Mouse (Mus musculus) right cerebral cortex, postnatal 14 days (tissue): ENCODE measurements around the gene Tlr5.
A peak's percentile ranks its signal among the peaks of the same experiment; 100 is the strongest.

Experiments
- DNase-seq: peaks from one replicate; pipeline ENCODE4 v3.0.0; 2022

The Tlr5 gene

DNA sequence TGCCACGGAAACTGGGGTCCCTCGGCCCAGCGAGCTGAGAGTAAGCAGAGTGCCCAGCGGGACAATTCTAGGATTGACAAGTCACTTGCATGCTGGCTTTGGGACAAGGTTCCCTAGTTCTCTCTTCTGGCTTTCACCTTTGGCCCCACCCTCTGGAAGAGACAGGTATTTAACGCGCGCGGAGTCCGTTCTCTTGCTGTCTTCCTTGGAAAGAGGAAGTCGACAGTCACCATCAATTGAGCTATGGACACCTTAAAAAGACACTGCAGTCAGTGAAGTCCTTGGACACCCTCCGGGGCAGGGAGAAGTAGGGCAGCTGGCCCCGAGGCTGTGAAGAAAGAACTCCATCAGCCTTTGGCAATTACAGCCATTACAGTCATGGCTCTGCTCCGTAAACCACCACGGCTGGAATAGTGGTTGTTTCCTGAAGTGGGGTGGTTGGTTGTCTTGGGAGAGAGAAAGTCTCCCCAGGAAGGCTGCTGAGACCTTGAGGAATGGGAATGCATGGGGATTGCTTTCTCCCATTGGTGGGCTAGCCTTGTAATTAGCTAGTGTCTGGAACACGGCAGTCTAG, 546 bp downstream of the Tlr5 start:
- no peak for DNase-seq

DNA sequence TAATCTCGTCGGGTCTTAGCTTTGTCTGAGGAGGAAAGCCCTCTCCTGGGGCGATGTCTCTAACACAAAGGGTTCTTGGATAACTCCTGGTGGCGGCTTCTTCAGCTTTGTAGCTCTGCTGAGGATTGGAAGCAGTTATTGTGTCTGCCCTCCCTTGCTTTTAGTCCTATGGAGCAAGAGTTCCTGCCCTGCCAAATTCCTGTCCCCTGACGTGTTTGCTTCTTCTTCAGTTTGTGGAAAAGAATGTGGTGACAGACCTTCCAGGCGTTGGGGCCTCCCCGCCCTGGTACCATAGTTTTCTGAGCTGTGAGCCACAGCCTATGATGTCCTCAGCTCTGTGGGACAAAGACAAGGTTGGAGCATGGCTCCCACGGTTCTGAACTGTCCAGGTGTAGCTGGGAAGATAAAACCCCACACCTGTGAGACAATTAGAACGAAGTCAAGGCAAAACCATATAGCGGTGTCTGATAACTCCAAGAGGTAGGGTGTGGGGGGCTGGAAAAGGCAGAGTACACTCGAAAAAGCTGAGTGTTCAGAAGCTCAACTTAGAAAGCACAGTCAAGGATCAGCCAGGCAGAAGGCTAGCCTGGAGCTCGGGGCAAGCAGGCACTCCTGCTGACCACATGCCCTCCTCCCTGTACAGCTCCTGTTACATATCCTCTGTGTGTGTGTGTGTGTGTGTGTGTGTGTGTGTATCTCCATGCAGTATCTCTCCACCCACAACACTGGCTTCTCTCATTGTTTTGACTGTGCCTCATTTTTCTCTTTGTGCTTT, 1.8 kb downstream of the Tlr5 start:
- no peak for DNase-seq

DNA sequence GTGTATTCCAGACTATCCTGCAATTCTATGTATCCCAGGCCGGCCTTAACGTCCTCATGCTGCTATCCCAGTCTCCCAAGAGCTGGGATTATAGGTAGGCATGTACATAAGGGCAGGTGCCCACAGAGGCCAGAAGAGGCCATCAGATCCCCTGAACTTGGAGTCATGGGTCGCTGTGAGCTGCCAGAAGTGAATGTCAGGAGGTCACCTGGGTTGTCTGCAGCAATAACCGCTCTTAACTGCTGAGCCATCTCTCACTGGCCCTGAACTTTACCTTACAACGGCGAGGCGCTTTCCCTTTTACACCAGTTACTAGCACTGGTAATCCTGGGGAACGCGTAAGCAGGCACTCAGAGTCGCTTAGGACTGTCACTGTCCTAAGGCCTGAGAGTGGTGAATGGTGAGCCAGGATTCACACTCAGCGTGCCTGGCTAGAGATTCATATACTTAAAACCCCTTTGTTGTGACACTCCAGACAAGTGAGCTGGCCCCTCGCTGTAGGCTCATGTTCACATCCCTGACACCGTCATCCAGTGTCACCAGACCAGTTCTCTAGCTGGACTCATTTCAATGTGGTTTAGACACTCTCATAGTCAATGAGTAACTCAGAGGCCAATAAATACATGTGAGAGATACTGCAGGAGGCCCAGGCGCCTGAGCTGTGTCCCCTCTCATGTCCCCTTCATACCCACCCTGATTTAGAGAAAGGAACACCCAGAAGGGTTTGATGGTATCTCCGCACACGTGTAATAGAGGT, 2.6 kb downstream of the Tlr5 start:
- no peak for DNase-seq

DNA sequence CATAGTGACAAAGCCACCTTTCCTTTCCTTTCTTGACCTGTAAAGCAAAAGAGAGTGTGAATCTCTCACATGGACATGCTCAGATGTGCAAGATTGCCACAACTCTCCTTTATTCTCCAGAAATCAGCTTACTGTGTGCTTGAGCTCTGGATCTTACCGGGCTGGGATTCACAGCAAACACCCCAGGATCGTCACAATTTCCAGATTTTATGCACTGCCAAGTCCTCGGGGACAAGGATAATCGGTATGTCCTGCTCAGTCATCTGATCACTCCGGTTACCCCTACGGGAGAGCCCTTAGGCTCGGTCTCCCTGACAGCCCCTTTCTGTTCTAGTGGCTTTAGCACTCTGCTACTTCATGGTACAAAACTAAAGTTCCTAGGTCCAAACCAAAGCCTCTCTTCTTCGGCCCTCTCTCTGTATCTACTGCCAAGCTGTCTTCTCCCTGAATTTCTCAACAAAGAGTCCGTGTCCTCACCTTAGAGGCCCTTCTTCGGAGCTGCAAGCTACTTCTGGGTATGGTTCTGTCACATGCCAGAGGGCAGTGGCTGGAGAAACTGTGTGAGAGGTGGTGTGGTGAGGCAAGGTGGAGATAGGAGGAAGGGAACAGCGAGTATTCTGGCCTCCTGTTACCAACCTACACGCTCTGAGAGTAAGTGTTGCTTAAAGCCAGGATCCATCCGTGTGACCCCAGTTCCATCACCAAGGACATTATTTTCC, 3.4 kb downstream of the Tlr5 start:
- DNase-seq: no peak

DNA sequence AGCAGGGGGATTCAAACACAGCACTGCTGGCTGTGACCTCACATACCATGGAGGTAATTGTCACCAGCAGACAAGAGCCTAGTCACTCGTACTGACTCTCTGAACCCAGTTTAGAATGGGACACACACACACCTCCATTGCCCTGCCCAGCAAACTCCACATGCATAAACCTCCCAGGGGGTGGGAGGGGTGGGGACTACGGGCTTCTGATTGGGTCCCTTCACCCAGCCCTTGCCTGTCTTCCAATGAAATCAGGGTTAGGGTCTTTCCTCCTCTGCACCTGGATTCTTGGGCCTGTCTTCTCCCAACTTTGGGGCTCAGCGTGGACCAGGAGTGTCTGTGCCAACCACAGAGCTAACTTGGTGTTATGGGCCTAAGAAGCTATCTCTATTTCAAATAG, 4.2 kb downstream of the Tlr5 start:
- no peak for DNase-seq

DNA sequence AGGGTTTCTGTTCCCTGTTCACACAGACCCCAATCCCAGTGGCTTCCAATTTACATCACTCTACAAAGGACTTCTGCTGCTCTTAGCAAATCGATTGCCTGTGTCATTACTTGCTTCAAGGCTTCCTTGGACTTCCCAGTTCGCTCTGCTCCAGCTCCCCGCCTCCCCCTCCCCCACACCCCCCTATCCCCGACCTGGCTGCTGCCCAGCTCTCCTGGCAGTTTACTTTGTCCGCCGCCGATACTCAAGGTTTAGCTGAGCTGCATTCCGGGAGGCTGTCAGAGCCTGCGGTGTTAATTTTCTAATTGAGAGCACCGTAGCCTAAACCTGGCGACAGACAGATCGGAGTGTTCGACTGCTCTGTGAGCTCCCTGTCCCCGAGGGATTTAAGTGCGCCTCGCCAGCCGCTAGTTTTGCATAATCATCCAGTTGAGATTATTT, 4.7 kb downstream of the Tlr5 start:
- DNase-seq: no peak

DNA sequence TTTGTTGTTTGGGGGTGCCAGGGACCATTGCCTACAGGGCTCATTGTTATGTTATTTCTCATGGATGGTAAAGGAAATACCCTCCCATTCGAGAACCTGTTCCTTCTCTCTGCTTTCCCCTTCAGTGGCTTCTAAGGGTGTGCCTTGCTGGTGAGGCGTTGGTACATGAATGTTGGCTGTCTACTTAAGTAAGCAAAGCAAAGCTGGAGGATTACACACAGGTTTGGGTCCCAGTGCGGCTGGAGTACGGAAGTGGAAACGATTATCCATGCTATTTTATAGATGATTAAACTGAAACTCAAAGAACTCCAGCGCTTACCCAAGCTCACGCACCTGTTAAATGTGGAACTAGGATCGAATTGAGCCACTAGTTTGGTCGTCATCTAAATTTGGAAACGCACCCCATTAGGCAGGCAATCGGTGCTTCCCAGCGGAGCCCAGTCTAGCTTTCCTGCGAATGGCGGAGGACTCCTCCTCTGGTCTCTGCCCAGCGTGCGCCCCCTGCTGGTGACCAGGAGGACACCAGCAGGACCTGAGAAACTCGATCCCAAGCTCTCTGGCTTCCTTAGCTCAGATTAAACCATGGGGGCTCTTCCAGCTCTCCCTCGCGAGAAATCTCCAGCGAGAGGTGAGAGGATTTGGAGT, 5.3 kb downstream of the Tlr5 start:
- peak; percentile 86 for DNase-seq

DNA sequence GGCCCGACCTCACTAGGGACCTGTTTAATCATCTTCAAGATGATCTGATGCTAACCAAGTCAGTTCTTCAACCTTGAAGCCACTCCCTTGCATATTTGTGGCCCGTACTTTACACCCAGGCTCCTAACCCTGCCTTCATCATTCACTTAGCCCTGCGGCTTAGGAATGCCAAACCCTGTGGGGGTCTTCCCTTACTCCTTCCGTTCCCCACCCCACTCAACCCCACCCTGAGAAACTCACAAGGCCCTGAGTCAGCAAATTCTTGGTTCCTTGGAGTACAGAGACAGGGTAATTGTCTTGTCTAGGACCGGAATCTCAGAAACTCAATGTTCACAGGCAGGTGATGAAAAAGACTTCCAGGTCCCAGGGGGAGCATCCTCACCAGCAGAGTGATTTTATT, 6.5 kb downstream of the Tlr5 start:
- no peak for DNase-seq

DNA sequence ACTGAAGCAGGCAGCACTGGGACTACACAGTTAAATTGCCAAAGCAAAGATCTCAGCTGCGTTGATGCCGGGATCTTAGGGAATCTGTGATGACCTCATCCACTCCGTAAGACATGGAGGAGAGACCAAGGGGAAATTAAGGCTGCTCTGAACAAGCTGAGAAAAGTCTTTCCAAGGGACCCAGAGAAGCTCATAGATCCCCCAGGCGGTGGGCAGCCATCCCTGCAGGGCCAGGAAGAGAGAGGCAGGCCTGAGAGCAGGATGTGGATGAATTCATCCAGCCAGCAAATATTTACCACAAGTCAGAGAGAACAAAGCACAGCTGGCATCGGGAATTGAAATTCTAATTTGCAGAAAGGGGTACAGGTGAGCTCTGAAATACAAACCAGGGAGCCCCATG, 8.7 kb downstream of the Tlr5 start:
- no peak for DNase-seq

DNA sequence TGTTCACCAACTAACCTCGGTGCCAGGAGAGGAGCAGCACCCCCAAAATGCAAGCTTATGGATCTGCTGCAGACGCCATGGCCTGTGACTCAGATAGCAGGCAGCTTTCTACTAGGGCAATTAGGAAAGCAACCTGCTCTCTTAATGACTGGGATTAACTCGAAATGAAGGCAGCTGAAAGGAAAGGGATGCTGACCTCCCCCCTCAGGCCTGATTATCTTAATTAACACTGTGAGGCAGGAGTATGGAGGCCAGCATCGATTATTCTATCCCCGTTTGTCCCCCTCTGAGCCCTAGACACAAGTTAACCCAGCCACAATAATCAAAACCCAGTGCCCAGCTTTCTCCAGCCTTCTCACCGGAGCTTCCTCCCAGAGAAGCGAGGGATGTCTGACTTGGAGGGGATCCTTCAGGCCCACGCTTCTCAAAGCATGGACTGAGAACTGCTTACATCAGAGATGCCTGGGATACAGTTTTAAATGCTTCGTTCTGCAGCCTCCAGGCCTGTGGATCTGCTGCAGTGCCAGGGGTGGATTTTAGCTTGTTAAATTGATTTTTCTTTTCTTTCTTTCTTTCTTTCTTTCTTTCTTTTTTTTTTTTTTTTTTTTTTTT, 10.4 kb downstream of the Tlr5 start:
- no peak for DNase-seq

DNA sequence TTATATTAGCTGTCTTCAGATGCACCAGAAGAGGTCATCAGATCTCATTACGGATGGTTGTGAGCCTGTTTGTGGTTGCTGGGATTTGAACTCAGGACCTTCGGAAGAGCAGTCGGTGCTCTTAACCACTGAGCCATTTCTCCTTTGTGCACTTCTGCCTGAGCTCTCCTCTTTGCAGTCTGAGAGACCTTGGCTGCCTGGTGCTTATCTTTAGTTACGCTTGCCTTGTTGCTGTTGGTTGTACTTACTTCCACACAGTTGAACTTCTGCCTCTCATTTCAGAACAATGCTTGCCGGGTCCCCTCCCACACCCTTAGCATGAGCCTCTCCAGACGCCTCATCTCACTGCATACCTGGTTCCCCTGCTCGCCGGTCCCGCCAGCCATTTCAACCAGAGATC, 14.1 kb downstream of the Tlr5 start:
- no peak for DNase-seq

DNA sequence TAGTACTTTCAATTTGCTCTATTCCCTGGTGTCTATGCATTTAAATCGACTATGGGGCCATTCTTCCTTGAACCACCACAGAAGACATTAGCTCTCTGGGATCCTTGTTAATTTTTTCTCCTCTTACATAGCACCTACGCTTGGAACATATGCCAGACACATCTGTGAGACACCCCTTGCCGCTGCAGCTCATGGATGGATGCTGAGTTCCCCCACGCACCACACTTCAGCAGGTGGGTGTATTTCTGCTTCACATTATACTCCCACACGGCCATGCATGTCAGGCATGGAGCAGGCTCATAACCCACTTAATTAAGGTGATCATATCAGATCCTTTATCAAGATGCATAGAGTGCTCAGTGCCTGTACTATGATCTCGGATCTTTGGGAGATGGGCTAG, 17.7 kb downstream of the Tlr5 start:
- no peak for DNase-seq

DNA sequence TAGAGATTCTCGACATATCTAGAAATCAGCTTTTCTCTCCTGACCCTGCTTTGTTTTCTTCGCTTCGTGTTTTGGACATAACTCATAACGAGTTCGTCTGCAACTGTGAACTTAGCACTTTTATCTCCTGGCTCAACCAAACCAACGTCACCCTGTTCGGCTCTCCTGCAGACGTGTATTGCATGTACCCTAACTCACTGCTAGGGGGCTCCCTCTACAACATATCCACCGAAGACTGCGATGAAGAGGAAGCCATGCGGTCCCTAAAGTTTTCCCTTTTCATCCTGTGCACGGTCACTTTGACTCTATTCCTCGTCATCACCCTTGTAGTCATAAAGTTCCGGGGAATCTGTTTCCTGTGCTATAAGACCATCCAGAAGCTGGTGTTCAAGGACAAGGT, 20.2 kb downstream of the Tlr5 start:
- no peak for DNase-seq

DNA sequence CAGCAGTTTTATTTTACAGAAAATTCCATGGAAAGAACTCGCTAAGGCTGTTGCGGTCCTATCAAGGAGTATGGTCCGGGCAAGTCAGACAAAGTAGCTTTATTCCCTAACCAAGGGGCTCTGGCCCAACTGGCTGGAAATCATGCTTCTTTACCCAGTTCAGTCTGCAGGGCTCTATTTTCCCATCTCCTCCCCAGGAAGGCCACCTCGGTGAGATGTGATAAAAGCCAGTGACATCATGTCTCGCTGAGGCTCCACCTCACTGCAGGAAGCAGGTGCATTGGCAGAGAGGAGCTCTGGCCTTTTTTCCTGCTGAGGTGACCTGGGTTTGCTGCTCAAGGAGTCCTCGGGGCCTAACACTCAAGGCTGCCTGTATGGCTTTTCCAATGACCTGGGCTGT, 26.1 kb downstream of the Tlr5 start:
- DNase-seq: no peak

DNA sequence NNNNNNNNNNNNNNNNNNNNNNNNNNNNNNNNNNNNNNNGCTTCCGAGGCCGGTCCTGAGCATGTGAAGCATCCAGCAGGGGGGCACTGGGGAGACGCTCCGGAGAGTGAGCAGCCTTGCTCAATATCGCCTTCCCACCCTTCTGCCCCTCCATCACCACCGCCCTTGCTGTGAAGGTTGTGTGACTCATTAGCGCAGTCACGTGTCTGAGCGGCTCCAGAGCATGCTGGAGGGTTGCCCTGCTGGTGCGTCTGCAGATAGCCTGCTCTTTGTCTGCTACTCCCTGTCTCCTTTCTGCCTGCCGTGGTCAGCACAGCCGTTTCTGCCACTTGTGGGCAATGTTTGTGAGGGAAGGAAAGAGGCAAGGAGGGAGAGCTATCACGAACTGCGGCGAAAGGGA, 28.4 kb downstream of the Tlr5 start:
- peak; percentile 91 for DNase-seq

DNA sequence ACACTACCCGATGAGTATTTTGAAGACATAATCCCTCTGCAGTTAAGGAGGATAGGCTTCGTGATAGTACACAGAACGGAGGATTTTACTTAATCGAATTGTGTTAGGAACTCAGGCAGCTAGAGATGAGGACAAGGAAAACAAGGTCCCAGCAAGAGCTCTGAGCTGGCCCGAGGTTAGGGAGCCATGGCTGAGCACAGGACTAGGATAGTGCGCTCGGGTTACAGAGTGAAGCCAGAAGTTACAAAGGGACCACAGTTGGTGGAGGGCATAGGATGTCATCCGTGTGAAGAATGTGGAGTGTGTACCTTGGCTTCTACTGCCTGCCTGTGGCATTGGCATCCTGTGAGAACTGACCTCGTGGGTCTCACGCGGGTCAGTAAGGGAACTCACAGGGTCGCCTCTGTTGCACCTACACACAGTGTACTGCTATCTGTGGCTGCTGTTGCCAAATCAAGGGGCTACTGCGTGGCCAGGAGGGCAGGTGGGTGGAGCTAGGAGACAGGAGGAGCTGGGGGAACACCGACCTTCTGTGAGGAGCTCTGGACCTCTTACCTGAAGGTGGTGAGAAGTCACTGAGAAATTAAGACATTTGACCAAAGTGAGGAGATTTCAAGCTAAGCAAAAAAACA, 29.0 kb downstream of the Tlr5 start:
- DNase-seq: no peak

DNA sequence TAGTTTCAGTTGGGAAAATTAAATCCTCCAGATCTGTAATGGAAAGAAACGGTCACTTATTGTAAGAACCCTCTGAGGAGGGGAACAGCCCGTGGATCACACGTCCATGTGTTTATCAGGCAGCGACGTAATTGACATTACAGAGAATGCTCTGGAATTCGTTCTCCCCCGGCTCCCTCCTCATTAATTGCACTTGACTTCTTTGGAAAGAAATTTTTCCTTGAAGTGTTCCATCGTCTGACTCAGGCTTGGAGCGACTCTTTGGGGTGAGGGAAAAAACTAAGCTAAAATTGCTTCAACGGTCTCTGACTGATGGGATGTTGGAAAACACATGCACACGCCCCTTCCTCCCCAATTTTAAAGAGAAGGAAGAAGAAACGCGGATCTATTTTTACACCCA, 31.7 kb downstream of the Tlr5 start:
- DNase-seq: no peak

DNA sequence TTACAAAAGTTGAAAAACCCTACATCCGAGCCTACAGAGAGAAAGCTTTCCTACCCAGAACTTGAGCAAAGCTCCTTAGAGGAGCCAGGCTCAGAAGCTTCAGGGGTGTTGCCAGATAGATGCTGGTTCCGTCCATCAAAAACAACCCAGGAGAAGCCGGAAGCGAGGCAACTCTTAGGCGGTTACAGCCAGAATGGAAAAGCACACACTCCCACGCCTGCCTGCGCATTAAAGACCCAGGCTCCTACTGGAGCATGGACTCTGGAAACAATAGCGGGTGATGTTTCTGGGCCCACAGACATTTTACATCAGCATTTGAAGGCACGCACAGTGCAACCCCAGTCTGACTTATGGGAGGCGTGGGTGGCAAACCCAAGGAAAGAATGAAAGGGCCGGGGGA, 32.2 kb downstream of the Tlr5 start:
- no peak for DNase-seq

DNA sequence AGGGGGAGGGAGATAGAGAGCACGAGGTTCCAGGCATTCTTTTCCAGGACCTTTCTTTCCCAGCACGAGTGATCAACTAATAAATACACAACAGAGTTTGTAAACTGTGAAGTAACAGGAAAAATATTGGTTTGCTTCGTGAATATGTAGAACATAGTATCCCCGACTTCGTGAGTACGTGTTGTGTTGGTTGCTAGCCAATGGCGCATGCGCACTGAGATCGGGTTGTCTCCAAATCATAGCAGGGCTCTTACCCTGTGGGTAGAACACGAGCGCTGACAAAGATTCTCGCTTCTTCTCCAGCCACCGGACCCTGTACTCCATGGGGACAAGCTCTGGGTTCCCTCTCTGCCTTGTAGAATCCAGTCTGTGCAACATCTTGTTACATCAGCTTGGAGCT, 33.2 kb downstream of the Tlr5 start:
- no peak for DNase-seq

DNA sequence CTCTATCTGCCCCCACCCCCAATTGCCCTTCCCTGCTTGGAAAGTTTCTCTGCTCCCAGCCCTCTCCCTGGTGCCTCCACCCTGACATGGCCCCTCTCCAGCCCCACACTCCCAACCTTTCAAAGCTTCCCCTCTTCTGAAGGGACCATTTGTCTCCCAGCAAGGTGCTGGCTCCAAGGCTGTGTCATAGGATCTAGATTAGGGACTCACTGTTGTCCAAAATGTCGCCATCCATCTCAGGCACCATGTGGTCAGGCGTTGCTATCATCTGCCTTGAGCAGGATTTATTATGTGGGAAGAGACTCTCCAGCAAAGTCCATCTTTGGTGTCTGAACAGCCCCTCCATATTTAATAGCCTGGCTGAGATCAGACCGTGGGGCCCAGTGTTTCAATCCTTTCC, 34.1 kb downstream of the Tlr5 start:
- no peak for DNase-seq

DNA sequence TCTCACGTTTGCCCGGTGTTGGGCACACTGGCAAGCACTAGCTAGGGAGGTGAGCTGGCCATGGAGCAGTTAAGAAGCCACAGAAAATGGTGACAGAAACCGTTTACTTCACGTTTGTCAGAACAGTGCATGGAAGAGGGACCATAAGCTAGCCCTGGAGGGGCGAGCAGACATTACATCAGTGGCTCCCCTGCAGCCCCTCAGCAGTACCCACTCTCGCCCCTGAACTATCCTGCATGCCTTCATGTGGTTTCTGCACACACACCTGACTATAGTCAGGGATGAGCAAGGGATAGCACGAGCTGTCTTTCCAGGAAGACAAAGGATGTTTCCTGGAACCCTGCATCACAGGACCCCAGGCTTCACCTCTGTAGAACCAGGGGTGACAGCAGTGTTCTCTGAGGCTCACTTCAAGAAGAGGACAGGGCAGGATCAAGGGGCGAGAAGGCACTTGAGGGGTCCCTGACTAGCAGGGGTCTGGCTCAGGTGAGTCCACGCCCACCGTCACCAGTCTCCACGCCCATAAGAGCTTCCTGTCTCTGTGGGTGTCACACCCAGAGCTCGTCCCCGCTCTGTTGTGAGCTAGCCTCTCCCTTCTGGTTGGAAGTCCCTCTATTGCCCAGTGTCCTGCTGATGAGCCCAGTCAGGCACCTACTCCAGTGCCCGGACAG, 35.6 kb downstream of the Tlr5 start:
- DNase-seq: no peak
